Mouse (Mus musculus): ENCODE measurements around the gene Cd164. TPM values are rescaled to one million over a fixed set of nuclear protein-coding genes. Genes with fewer than 3 reads are reported as not detected.

Cd164 gene
- total and polyA plus RNA-seq, 2 experiments from 2014 or later: 76.0 to 138 TPM

DNA sequence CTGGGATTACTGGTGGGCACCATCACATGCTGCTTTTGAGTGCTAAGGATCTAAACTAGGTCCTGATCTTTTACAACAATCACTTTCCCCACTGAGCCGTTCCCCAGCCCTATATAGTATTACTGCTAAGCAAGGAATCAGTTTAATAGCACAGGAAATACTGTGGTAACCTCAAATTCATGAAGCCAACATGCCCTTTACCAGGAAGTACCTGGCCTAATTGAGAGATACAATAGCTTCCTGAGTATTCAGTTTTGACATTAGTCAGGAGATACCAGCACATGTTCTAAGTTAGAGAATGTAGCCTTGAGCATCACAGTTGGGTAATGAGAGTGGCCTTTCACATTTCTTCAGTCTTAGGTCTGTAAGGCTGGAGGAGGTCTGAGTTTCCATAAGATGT, 17.5 kb downstream of the Cd164 start:
- H3K4me3 ChIP-seq (ENCODE audit: low read depth, low read length): no peak overlapping the region
- DNase-seq (ENCODE audit: low spot score) (no peak), ATAC-seq (ENCODE audit: insufficient read depth, low read depth) (no peak)
- H3K27me3 ChIP-seq (ENCODE audit: control insufficient read depth, insufficient read depth, low read length): no peaks in the 10 kb centered on the region
- H3K4me2 ChIP-seq (ENCODE audit: low read depth, low read length): no peak overlapping the region
- H3K27ac ChIP-seq (ENCODE audit: low read depth): no peak overlapping the region
- TF ChIP-seq CTCF (IDR thresholded peaks at IDR 0.05; ENCODE audit: low read depth) (no peak), EP300 (IDR thresholded peaks at IDR 0.05; ENCODE audit: low read depth) (no peak)
- H3K9me3 ChIP-seq (replicated peaks; ENCODE audit: control insufficient read depth, low read length): no peaks in the 10 kb centered on the region
- H3K4me1 ChIP-seq (ENCODE audit: control insufficient read depth, insufficient read depth): no peaks in the 10 kb centered on the region
- no peak overlapping the region for H3K9ac ChIP-seq (replicated peaks; ENCODE audit: low read depth, low read length)
- H3K36me3 ChIP-seq (replicated peaks; ENCODE audit: control insufficient read depth, insufficient read depth, low read length): peaks cover 44% of the 10 kb centered on the region
- 85% methylated on average over 1 of the region's 1 CpGs for WGBS

DNA sequence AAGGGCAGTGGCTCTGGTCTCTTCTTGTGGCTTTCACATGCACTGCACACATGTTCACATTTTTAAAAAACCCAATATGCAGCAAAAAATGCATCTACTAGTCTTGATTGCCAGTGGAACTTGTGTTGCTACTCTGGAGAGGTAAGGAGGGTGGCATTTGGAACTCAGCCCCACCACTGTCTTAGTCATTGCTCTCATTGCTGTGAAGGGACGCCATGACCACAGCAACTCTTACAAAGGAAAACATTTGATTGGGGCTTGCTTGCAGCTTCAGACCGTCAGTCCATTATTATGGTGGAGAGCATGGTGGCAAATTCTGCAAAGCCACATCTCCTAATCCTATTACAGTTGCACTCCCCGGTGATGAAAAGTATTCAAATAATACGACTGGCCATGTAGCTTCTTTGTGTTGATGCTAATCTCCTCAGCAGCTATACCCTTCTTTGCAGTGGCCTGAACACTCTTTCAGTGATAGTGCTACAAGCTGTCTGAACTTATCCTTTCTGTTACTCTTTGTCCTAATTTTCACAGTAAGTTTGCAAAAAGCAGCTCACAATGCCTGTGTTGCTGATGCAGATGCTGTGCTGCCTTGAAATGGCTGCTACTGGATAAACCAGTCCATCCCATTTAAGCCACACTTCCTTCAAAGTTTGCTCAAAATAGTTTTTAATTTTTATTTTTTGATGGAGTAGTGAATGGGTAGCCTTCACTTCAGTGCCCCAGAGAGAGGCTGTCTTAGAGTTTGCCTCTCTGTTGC, 18.2 kb downstream of the Cd164 start:
- Histone ChIP-seq H3K9ac (replicated peaks; ENCODE audit: low read depth, low read length) (no peak overlapping the region), H3K27me3 (ENCODE audit: control insufficient read depth, insufficient read depth, low read length) (no peaks in the 10 kb centered on the region), H3K4me1 (ENCODE audit: control insufficient read depth, insufficient read depth) (no peaks in the 10 kb centered on the region), H3K4me3 (ENCODE audit: low read depth, low read length) (no peak overlapping the region), H3K36me3 (replicated peaks; ENCODE audit: control insufficient read depth, insufficient read depth, low read length) (peaks cover 42% of the 10 kb centered on the region), H3K4me2 (ENCODE audit: low read depth, low read length) (no peak overlapping the region), H3K9me3 (replicated peaks; ENCODE audit: control insufficient read depth, low read length) (no peaks in the 10 kb centered on the region), H3K27ac (ENCODE audit: low read depth) (no peak overlapping the region)
- WGBS: 91% methylated on average over 4 of the region's 4 CpGs
- DNase-seq (ENCODE audit: low spot score) (no peak), ATAC-seq (ENCODE audit: insufficient read depth, low read depth) (no peak)
- TF ChIP-seq EP300 (IDR thresholded peaks at IDR 0.05; ENCODE audit: low read depth) (no peak), CTCF (IDR thresholded peaks at IDR 0.05; ENCODE audit: low read depth) (no peak)

DNA sequence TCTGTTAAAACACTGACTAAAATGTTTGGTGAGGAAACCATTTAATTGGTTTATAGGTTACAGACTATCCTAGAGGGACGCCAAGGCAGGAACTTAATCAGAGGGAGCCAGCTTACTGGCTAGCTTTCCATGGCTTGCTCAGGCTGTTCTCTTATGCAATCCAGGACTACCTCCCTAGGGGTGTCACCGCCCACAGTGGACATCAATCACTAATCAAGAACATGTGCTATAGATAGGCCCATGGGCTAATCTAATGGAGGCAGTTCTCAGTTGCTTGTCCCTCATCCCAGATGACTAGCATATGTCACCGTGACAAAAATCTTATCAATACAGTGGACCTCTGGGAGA, 18.7 kb downstream of the Cd164 start:
- H3K4me2 ChIP-seq (ENCODE audit: low read depth, low read length): no peak overlapping the region
- no peak overlapping the region for H3K4me3 ChIP-seq (ENCODE audit: low read depth, low read length)
- no peak overlapping the region for H3K9ac ChIP-seq (replicated peaks; ENCODE audit: low read depth, low read length)
- H3K27ac ChIP-seq (ENCODE audit: low read depth): no peak overlapping the region
- TF ChIP-seq CTCF (IDR thresholded peaks at IDR 0.05; ENCODE audit: low read depth) (no peak), EP300 (IDR thresholded peaks at IDR 0.05; ENCODE audit: low read depth) (no peak)
- no peaks in the 10 kb centered on the region for H3K27me3 ChIP-seq (ENCODE audit: control insufficient read depth, insufficient read depth, low read length)
- H3K4me1 ChIP-seq (ENCODE audit: control insufficient read depth, insufficient read depth): no peaks in the 10 kb centered on the region
- 87% methylated on average over 3 of the region's 3 CpGs for WGBS
- H3K36me3 ChIP-seq (replicated peaks; ENCODE audit: control insufficient read depth, insufficient read depth, low read length): peaks cover 37% of the 10 kb centered on the region; the same call in 1 of the 2 replicates
- no peaks in the 10 kb centered on the region for H3K9me3 ChIP-seq (replicated peaks; ENCODE audit: control insufficient read depth, low read length)
- DNase-seq (ENCODE audit: low spot score): no peak
- ATAC-seq (ENCODE audit: insufficient read depth, low read depth): no peak

DNA sequence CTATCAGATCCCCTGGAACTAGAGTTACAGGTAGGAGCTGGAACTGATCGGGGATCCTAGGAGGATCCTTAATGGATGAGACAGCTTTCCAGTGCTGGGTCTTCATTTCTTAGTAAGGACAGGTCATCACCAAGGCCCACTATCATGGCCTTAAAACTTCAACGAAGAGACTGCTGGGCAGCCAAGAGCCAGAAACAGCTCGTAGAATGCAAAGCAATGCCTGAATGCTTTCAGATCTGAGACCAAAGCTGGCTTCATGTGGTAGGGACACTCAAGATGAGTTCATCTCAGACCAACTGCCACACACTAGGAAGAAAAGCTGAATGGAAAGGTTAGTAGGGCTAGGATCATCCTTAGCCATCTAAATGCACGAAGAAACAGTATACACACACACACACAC, 19.8 kb downstream of the Cd164 start:
- TF ChIP-seq EP300 (IDR thresholded peaks at IDR 0.05; ENCODE audit: low read depth): no peak
- TF ChIP-seq CTCF (IDR thresholded peaks at IDR 0.05; ENCODE audit: low read depth): no peak
- DNase-seq (ENCODE audit: low spot score) (no peak), ATAC-seq (ENCODE audit: insufficient read depth, low read depth) (no peak)
- Histone ChIP-seq H3K27me3 (ENCODE audit: control insufficient read depth, insufficient read depth, low read length) (no peaks in the 10 kb centered on the region), H3K4me2 (ENCODE audit: low read depth, low read length) (no peak overlapping the region), H3K9me3 (replicated peaks; ENCODE audit: control insufficient read depth, low read length) (no peaks in the 10 kb centered on the region), H3K4me1 (ENCODE audit: control insufficient read depth, insufficient read depth) (0 out of 2 replicates have a peak, but pooled peaks cover under 1% of the 10 kb centered on the region), H3K4me3 (ENCODE audit: low read depth, low read length) (no peak overlapping the region), H3K36me3 (replicated peaks; ENCODE audit: control insufficient read depth, insufficient read depth, low read length) (peaks cover 26% of the 10 kb centered on the region; the same call in 1 of the 2 replicates), H3K27ac (ENCODE audit: low read depth) (no peak overlapping the region), H3K9ac (replicated peaks; ENCODE audit: low read depth, low read length) (no peak overlapping the region)
- 92% methylated on average over 4 of the region's 4 CpGs for WGBS

DNA sequence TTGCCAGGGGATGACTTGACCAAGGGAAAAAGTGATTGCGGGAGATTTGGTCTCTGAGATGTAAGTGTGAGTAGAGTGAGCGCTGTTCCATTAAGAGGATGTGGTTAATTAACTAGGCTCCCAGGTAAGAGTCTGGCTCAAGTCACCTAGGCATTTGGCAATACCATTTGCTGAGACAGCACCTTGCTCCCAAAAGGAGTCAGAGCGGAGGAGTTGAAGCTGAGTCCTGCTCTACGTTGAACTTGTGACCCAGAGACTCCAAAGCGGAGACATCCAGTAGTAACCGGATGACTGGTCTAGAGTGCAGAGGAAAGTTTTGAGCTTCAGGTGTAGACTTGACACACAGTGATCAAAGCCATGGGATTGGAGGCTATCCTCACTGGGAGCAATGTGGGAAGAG, 22.8 kb downstream of the Cd164 start:
- no peak for TF ChIP-seq EP300 (IDR thresholded peaks at IDR 0.05; ENCODE audit: low read depth)
- TF ChIP-seq CTCF (IDR thresholded peaks at IDR 0.05; ENCODE audit: low read depth): no peak
- no peak overlapping the region for H3K4me2 ChIP-seq (ENCODE audit: low read depth, low read length)
- 0 out of 2 replicates have a peak, but pooled peaks cover 3% of the 10 kb centered on the region for H3K36me3 ChIP-seq (replicated peaks; ENCODE audit: control insufficient read depth, insufficient read depth, low read length)
- H3K9ac ChIP-seq (replicated peaks; ENCODE audit: low read depth, low read length): no peak overlapping the region
- 95% methylated on average over 6 of the region's 6 CpGs for WGBS
- peaks cover 14% of the 10 kb centered on the region for H3K4me1 ChIP-seq (ENCODE audit: control insufficient read depth, insufficient read depth)
- DNase-seq (ENCODE audit: low spot score) (no peak), ATAC-seq (ENCODE audit: insufficient read depth, low read depth) (no peak)
- no peaks in the 10 kb centered on the region for H3K27me3 ChIP-seq (ENCODE audit: control insufficient read depth, insufficient read depth, low read length)
- no peaks in the 10 kb centered on the region for H3K9me3 ChIP-seq (replicated peaks; ENCODE audit: control insufficient read depth, low read length)
- no peak overlapping the region for H3K27ac ChIP-seq (ENCODE audit: low read depth)
- H3K4me3 ChIP-seq (ENCODE audit: low read depth, low read length): no peak overlapping the region

DNA sequence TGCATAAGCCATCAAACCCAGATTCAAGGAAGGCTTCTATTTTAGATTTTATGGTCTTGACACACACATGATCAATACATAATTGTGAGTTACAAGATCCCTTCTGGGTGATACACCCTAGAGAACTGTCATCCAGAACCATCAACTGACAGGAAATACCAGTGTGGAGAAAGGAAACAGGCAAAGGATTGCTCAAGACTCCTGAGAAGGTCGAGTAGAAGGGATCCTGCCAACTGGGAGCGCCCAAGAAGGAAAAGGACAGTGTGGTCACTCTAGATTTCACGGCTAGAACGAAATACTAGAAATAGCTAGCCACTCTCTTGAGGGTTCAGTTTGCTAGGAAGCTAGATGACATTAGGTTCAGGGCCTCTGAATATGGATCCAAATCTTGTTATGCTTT, 24.2 kb downstream of the Cd164 start:
- Histone ChIP-seq H3K9ac (replicated peaks; ENCODE audit: low read depth, low read length) (no peak overlapping the region), H3K36me3 (replicated peaks; ENCODE audit: control insufficient read depth, insufficient read depth, low read length) (no peaks in the 10 kb centered on the region), H3K27me3 (ENCODE audit: control insufficient read depth, insufficient read depth, low read length) (no peaks in the 10 kb centered on the region), H3K4me2 (ENCODE audit: low read depth, low read length) (no peak overlapping the region), H3K9me3 (replicated peaks; ENCODE audit: control insufficient read depth, low read length) (no peaks in the 10 kb centered on the region), H3K4me3 (ENCODE audit: low read depth, low read length) (no peak overlapping the region), H3K4me1 (ENCODE audit: control insufficient read depth, insufficient read depth) (peaks cover 14% of the 10 kb centered on the region), H3K27ac (ENCODE audit: low read depth) (no peak overlapping the region)
- DNase-seq (ENCODE audit: low spot score) (no peak), ATAC-seq (ENCODE audit: insufficient read depth, low read depth) (no peak)
- TF ChIP-seq EP300 (IDR thresholded peaks at IDR 0.05; ENCODE audit: low read depth): no peak
- TF ChIP-seq CTCF (IDR thresholded peaks at IDR 0.05; ENCODE audit: low read depth): no peak
- 76% methylated on average over 4 of the region's 4 CpGs for WGBS

Data from heart, postnatal 0 days (tissue).